Mouse (Mus musculus) myocyte (in vitro differentiated cells): Measurements from ENCODE around the gene Wnt10b. TPM values are rescaled to one million over a fixed set of nuclear protein-coding genes. Genes with fewer than 3 reads are reported as not detected.
A peak's percentile ranks its signal among the peaks of the same experiment; 100 is the strongest.

Source experiments
- H3K27me3 ChIP-seq: one replicate; pipeline ENCODE4 v1.6.1; 2011; ENCODE audit not compliant: control insufficient read depth, insufficient read depth, insufficient read length
- H3K36me3 ChIP-seq: one replicate; pipeline ENCODE4 v1.6.1; 2011; ENCODE audit not compliant: control insufficient read depth, insufficient read depth
- H3K4me2 ChIP-seq: one replicate; pipeline ENCODE4 v1.6.1; 2011; ENCODE audit warnings: low read depth, control low read depth
- H3K4me3 ChIP-seq: one replicate; pipeline ENCODE4 v1.5.1; 2011; ENCODE audit warnings: mild to moderate bottlenecking, control low read depth, moderate library complexity
- H3K79me2 ChIP-seq: one replicate; pipeline ENCODE4 v1.6.1; 2011; ENCODE audit not compliant: control insufficient read depth, insufficient read depth
- H3ac ChIP-seq: one replicate; pipeline ENCODE4 v1.6.1; 2011; ENCODE audit not compliant: control insufficient read depth, insufficient read length
- CEBPB ChIP-seq: IDR thresholded peaks from 2 replicates; pipeline ENCODE4 v1.6.1; 2011; ENCODE audit warnings: mild to moderate bottlenecking, moderate library complexity; ENCODE audit not compliant: poor library complexity, insufficient read depth, severe bottlenecking
- E2F4 ChIP-seq: IDR thresholded peaks from one replicate; pipeline ENCODE4 v1.6.1; 2011; ENCODE audit warnings: mild to moderate bottlenecking, control low read depth, moderate library complexity; ENCODE audit not compliant: insufficient read depth
- MAX ChIP-seq: IDR thresholded peaks from one replicate; pipeline ENCODE4 v1.6.1; 2011; ENCODE audit warnings: low read depth, mild to moderate bottlenecking, control low read depth
- MYOD1 ChIP-seq, 3 experiments: IDR thresholded peaks; one replicate each; pipeline ENCODE4 v1.6.1; 2011; ENCODE audit warnings: control low read depth in 2 of 3, low read depth in 2 of 3, mild to moderate bottlenecking in 2 of 3, moderate library complexity in 1 of 3; ENCODE audit not compliant: insufficient read length in 2 of 3, control insufficient read depth in 1 of 3
- MYOG ChIP-seq, 3 experiments: IDR thresholded peaks; one replicate each; pipeline ENCODE4 v1.6.1; 2011; ENCODE audit warnings: control low read depth in 2 of 3, low read depth in 2 of 3, mild to moderate bottlenecking in 2 of 3; ENCODE audit not compliant: insufficient read length in 2 of 3, control insufficient read depth in 1 of 3, insufficient read depth in 1 of 3
- POLR2A ChIP-seq: IDR thresholded peaks from one replicate; pipeline ENCODE4 v1.6.1; 2011; ENCODE audit warnings: low read depth, mild to moderate bottlenecking, control low read depth, moderate library complexity; ENCODE audit not compliant: insufficient read length
- POLR2AphosphoS2 ChIP-seq: IDR thresholded peaks from one replicate; pipeline ENCODE4 v1.6.1; 2011; ENCODE audit warnings: low read depth, control low read depth; ENCODE audit not compliant: insufficient read length
- REST ChIP-seq: IDR thresholded peaks from one replicate; pipeline ENCODE4 v1.6.1; 2011; ENCODE audit warnings: mild to moderate bottlenecking, control low read depth, moderate library complexity; ENCODE audit not compliant: insufficient read depth, insufficient read length
- SRF ChIP-seq: IDR thresholded peaks from one replicate; pipeline ENCODE4 v1.6.1; 2011; ENCODE audit warnings: low read depth; ENCODE audit not compliant: control insufficient read depth, insufficient read length
- TCF12 ChIP-seq: IDR thresholded peaks from one replicate; pipeline ENCODE4 v1.6.1; 2011; ENCODE audit warnings: mild to moderate bottlenecking, control low read depth; ENCODE audit not compliant: poor library complexity, insufficient read depth, severe bottlenecking
- TCF3 ChIP-seq: IDR thresholded peaks from one replicate; pipeline ENCODE4 v1.6.1; 2011; ENCODE audit warnings: low read depth, control low read depth; ENCODE audit not compliant: insufficient read length
- USF1 ChIP-seq: IDR thresholded peaks from one replicate; pipeline ENCODE4 v1.6.1; 2011; ENCODE audit warnings: low read depth, mild to moderate bottlenecking, control low read depth, moderate library complexity
- polyA plus RNA-seq: library from polyadenylated mRNA; unstranded; fragments of >200 nt; fragmentation: generic; extraction: Trizol; gene quantifications from one replicate; pipeline ENCODE4 v1.2.1, GENCODE M21; 2012; ENCODE audit warnings: missing spikeins

Wnt10b gene
- polyA plus RNA-seq, 1 experiment, result 3.3 TPM

DNA sequence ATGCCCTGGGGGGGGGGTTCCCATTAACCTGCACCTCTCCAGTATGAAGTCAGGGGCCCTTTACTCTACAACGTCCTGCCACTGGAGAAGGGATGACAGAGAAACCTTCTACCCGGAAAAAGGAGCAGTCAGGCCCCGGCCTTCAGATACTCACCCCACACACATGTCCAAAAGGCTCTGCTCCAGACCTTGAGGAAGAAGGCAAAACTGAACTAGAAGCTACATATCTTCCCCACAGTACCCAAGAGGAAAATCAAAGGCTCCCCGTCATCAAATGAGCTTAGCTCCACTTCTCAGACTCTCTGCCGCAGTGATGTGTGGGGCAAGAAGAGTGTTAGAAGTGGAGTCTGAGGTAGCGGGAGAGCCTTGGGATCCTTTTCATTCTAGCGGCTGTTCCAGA lies 51.2 kb downstream of the Wnt10b start:
- TF ChIP-seq TCF12 (no peak), TCF3 (no peak), MAX (no peak), E2F4 (no peak), POLR2AphosphoS2 (no peak), USF1 (no peak), CEBPB (no peak), SRF (no peak), MYOG (IDR thresholded peaks at IDR 0.05; ENCODE audit: control insufficient read depth in 1 of 3, insufficient read depth in 1 of 3, insufficient read length in 2 of 3, low read depth in 2 of 3) (no peak)

DNA sequence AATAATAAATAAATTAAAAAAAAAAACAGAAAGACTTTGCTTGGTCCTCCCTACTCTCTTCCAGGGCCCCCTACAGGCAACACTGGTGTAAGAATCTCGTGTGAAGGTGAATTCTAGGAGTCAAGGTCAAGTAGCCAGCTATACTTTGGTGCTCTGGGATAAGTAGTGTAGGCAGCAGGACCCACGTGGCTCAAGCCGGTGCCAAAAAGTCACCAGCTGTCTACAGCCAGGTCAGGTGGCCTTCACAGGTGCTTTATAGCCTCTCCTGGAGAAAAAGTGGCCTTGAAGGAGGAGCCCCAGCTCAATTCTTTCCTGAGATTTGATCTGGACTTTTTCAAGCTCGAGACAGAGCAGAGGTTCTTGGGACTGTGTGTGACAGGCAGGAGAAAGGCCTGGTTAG lies 51.9 kb downstream of the Wnt10b start:
- Histone ChIP-seq H3K4me3 (no peak overlapping the region), H3K4me2 (no peak overlapping the region)

More for the DNA sequence above, 51.2 kb downstream of the Wnt10b start:
- H3K36me3 ChIP-seq, result no peaks in the 10 kb centered on the region
- no peaks in the 10 kb centered on the region for H3K27me3 ChIP-seq
- peak overlapping the region; percentile 100 for H3K4me2 ChIP-seq
- H3K79me2 ChIP-seq, result no peaks in the 10 kb centered on the region
- no peak overlapping the region for H3ac ChIP-seq
- H3K4me3 ChIP-seq, result peak overlapping the region; percentile 50

DNA sequence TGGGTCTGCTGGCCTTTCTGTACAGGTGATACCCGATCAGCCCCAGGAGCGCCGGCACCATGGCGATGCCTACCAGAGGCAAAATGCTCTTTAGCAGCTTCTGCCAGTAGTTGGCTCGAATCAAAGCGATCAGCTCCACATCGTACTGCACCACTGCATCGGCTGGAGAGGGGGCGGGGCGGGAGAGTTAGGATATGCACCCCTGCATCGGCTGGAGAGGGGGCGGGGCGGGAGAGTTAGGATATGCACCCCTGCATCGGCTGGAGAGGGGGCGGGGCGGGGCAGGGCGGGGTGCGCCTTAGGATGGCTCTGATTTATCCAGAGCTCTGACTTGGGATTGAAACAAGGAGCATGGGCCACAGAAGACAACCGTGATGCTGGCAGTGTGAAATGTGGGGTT lies 53.5 kb downstream of the Wnt10b start:
- TF ChIP-seq POLR2A, result no peak
- no peak for TF ChIP-seq MYOG (IDR thresholded peaks at IDR 0.05; ENCODE audit: control insufficient read depth in 1 of 3, insufficient read depth in 1 of 3, insufficient read length in 2 of 3, low read depth in 2 of 3)
- no peak for TF ChIP-seq MYOD1 (IDR thresholded peaks at IDR 0.05; ENCODE audit: control insufficient read depth in 1 of 3, insufficient read length in 2 of 3, low read depth in 2 of 3)
- TF ChIP-seq TCF12, result no peak
- no peak for TF ChIP-seq USF1
- TF ChIP-seq SRF, result no peak
- TF ChIP-seq E2F4, result no peak
- no peak for TF ChIP-seq CEBPB
- no peak for TF ChIP-seq MAX
- no peak for TF ChIP-seq REST
- no peak for TF ChIP-seq TCF3
- TF ChIP-seq POLR2AphosphoS2, result no peak

More for the DNA sequence above, 51.9 kb downstream of the Wnt10b start:
- no peaks in the 10 kb centered on the region for H3K27me3 ChIP-seq
- no peak overlapping the region for H3ac ChIP-seq
- no peaks in the 10 kb centered on the region for H3K79me2 ChIP-seq
- TF ChIP-seq TCF12 (no peak), POLR2AphosphoS2 (no peak), SRF (no peak), CEBPB (no peak), POLR2A (no peak), E2F4 (no peak), TCF3 (no peak), MYOD1 (IDR thresholded peaks at IDR 0.05; ENCODE audit: control insufficient read depth in 1 of 3, insufficient read length in 2 of 3, low read depth in 2 of 3) (no peak), REST (no peak), USF1 (no peak), MAX (no peak)
- H3K36me3 ChIP-seq, result no peaks in the 10 kb centered on the region

GRCm38 (mm10) chr15:98722854-98723253 lies 55.1 kb downstream of the Wnt10b start:
- no peaks in the 10 kb centered on the region for H3K79me2 ChIP-seq
- H3K4me3 ChIP-seq, result no peak overlapping the region
- H3ac ChIP-seq, result no peak overlapping the region
- H3K27me3 ChIP-seq, result no peaks in the 10 kb centered on the region
- TF ChIP-seq CEBPB (no peak), E2F4 (no peak), MYOG (IDR thresholded peaks at IDR 0.05; ENCODE audit: control insufficient read depth in 1 of 3, insufficient read depth in 1 of 3, insufficient read length in 2 of 3, low read depth in 2 of 3) (no peak), MYOD1 (IDR thresholded peaks at IDR 0.05; ENCODE audit: control insufficient read depth in 1 of 3, insufficient read length in 2 of 3, low read depth in 2 of 3) (no peak), POLR2A (no peak), REST (no peak), TCF3 (no peak), SRF (no peak), MAX (no peak), USF1 (no peak), POLR2AphosphoS2 (no peak), TCF12 (no peak)
- no peaks in the 10 kb centered on the region for H3K36me3 ChIP-seq
- H3K4me2 ChIP-seq, result no peak overlapping the region

More for the DNA sequence above, 53.5 kb downstream of the Wnt10b start:
- Histone ChIP-seq H3K36me3 (no peaks in the 10 kb centered on the region), H3K4me3 (no peak overlapping the region), H3K4me2 (no peak overlapping the region), H3K79me2 (no peaks in the 10 kb centered on the region), H3K27me3 (no peaks in the 10 kb centered on the region), H3ac (no peak overlapping the region)
